Mouse (Mus musculus) CH12.LX (cell line): Measurements from ENCODE around the gene Aaas. TPM values are rescaled to one million over a fixed set of nuclear protein-coding genes. Genes with fewer than 3 reads are reported as not detected.

Experiments
- DNase-seq: peaks from one replicate; pipeline ENCODE4 v3.0.0-alpha.2; 2013; ENCODE audit errors: extremely low read depth
- H3K27ac ChIP-seq: 2 replicates; pipeline ENCODE4 v1.5.1; 2012; ENCODE audit warnings: low read depth, mild to moderate bottlenecking, control low read depth, moderate library complexity; ENCODE audit not compliant: insufficient read depth
- H3K27me3 ChIP-seq: replicated peaks from 2 replicates; pipeline ENCODE3; 2012; ENCODE audit warnings: inconsistent platforms
- H3K36me3 ChIP-seq, 2 experiments: replicated peaks in 1 of 2; 2 replicates each; pipeline versions ENCODE3 to v1.6.1; 2012; ENCODE audit warnings: inconsistent platforms in 1 of 2, low read length in 1 of 2, mild to moderate bottlenecking in 1 of 2, mixed read lengths in 1 of 2, moderate library complexity in 1 of 2; ENCODE audit not compliant: control insufficient read depth in 1 of 2, insufficient read depth in 1 of 2
- H3K4me1 ChIP-seq, 2 experiments: 2 replicates each; pipeline ENCODE4 v1.6.1; 2012; ENCODE audit warnings: inconsistent platforms in 1 of 2, moderate library complexity in 1 of 2; ENCODE audit not compliant: insufficient read depth in 2 of 2, control insufficient read depth in 1 of 2
- H3K4me2 ChIP-seq: 2 replicates; pipeline ENCODE4 v1.6.1; 2012; ENCODE audit warnings: low read depth, mild to moderate bottlenecking, control low read depth; ENCODE audit not compliant: poor library complexity, insufficient read depth, severe bottlenecking
- H3K4me3 ChIP-seq, 3 experiments: fragments of 150-350 bp in 1 of 3; sonication (generic) in 1 of 3; replicated peaks in 1 of 3; 2 replicates each; pipeline versions ENCODE3 to v1.5.1; 2011 to 2012; ENCODE audit warnings: low read depth in 2 of 3, low read length in 2 of 3, mild to moderate bottlenecking in 2 of 3, moderate library complexity in 2 of 3, control low read depth in 1 of 3, improper control_type of control experiment in 1 of 3, inconsistent platforms in 1 of 3, mixed read lengths in 1 of 3; ENCODE audit not compliant: poor library complexity in 1 of 3
- H3K79me2 ChIP-seq: replicated peaks from 2 replicates; pipeline ENCODE4 v1.6.1; 2012; ENCODE audit warnings: mild to moderate bottlenecking, moderate library complexity; ENCODE audit not compliant: control insufficient read depth, poor library complexity, insufficient read depth, severe bottlenecking; ENCODE audit errors: extremely low read depth
- H3K9ac ChIP-seq: 2 replicates; pipeline ENCODE4 v1.6.1; 2012; ENCODE audit warnings: low read depth, mild to moderate bottlenecking, control low read depth, moderate library complexity; ENCODE audit not compliant: insufficient read depth
- H3K9me3 ChIP-seq: replicated peaks from 2 replicates; pipeline ENCODE3; 2012; ENCODE audit warnings: low read length, inconsistent platforms, mixed read lengths
- BHLHE40 ChIP-seq: IDR thresholded peaks from 2 replicates; pipeline ENCODE4 v1.6.1; 2011; ENCODE audit warnings: mild to moderate bottlenecking, low read depth, low read length, improper control_type of control experiment
- CHD1 ChIP-seq: IDR thresholded peaks from 2 replicates; pipeline ENCODE4 v1.6.1; 2012; ENCODE audit warnings: low read depth, low read length, improper control_type of control experiment, inconsistent platforms
- CHD2 ChIP-seq: IDR thresholded peaks from 2 replicates; pipeline ENCODE4 v1.6.1; 2011; ENCODE audit warnings: low read length, improper control_type of control experiment
- CTCF ChIP-seq, 2 experiments: IDR thresholded peaks in 1 of 2; conservative IDR thresholded peaks in 1 of 2; 2 replicates each; pipeline ENCODE4 v1.5.1; 2011 to 2012; ENCODE audit warnings: low read depth in 2 of 2, low read length in 2 of 2, improper control_type of control experiment in 1 of 2, inconsistent platforms in 1 of 2, mild to moderate bottlenecking in 1 of 2, moderate library complexity in 1 of 2
- E2F4 ChIP-seq: IDR thresholded peaks from 2 replicates; pipeline ENCODE4 v1.6.1; 2011; ENCODE audit warnings: low read depth, low read length, improper control_type of control experiment; ENCODE audit not compliant: insufficient replicate concordance
- EP300 ChIP-seq: IDR thresholded peaks from 2 replicates; pipeline ENCODE4 v1.6.1; 2011; ENCODE audit warnings: low read length, improper control_type of control experiment
- ETS1 ChIP-seq: conservative IDR thresholded peaks from 2 replicates; pipeline ENCODE4 v1.6.1; 2012; ENCODE audit warnings: low read depth, mild to moderate bottlenecking, inconsistent platforms, low read length, improper control_type of control experiment, moderate library complexity
- HCFC1 ChIP-seq: IDR thresholded peaks from 2 replicates; pipeline ENCODE4 v1.6.1; 2012; ENCODE audit warnings: low read depth, mild to moderate bottlenecking, inconsistent platforms, low read length, improper control_type of control experiment
- IRF4 ChIP-seq: IDR thresholded peaks from 2 replicates; pipeline ENCODE4 v1.6.1; 2014; ENCODE audit warnings: low read depth, mild to moderate bottlenecking, inconsistent platforms, low read length, improper control_type of control experiment
- KAT2A ChIP-seq: IDR thresholded peaks from 2 replicates; pipeline ENCODE4 v1.6.1; 2012; ENCODE audit warnings: low read length, improper control_type of control experiment, inconsistent platforms; ENCODE audit not compliant: insufficient replicate concordance
- MAZ ChIP-seq: IDR thresholded peaks from 2 replicates; pipeline ENCODE4 v1.6.1; 2012; ENCODE audit warnings: low read depth, mild to moderate bottlenecking, inconsistent platforms, low read length, improper control_type of control experiment, moderate library complexity
- MEF2A ChIP-seq: IDR thresholded peaks from 2 replicates; pipeline ENCODE4 v1.6.1; 2014; ENCODE audit warnings: low read depth, mild to moderate bottlenecking, inconsistent platforms, low read length, improper control_type of control experiment, borderline replicate concordance
- MXI1 ChIP-seq: IDR thresholded peaks from 2 replicates; pipeline ENCODE4 v1.6.1; 2011; ENCODE audit warnings: mild to moderate bottlenecking, low read depth, low read length, improper control_type of control experiment
- NELFE ChIP-seq: IDR thresholded peaks from 2 replicates; pipeline ENCODE4 v1.6.1; 2011; ENCODE audit warnings: low read depth, low read length, improper control_type of control experiment
- NRF1 ChIP-seq: IDR thresholded peaks from 2 replicates; pipeline ENCODE4 v1.6.1; 2014; ENCODE audit warnings: low read depth, mild to moderate bottlenecking, inconsistent platforms, low read length, improper control_type of control experiment, moderate library complexity
- PAX5 ChIP-seq: IDR thresholded peaks from 2 replicates; pipeline ENCODE4 v1.6.1; 2012; ENCODE audit warnings: low read length, inconsistent platforms, mixed read lengths
- POLR2A ChIP-seq: IDR thresholded peaks from 2 replicates; pipeline ENCODE4 v1.6.1; 2011; ENCODE audit warnings: low read depth, mild to moderate bottlenecking, improper control_type of control experiment, low read length
- RCOR1 ChIP-seq: conservative IDR thresholded peaks from 2 replicates; pipeline ENCODE4 v1.6.1; 2012; ENCODE audit warnings: low read depth, mild to moderate bottlenecking, inconsistent platforms, low read length, improper control_type of control experiment
- SIN3A ChIP-seq: IDR thresholded peaks from 2 replicates; pipeline ENCODE4 v1.6.1; 2012; ENCODE audit warnings: low read length, improper control_type of control experiment, inconsistent platforms
- SMC3 ChIP-seq: IDR thresholded peaks from 2 replicates; pipeline ENCODE4 v1.6.1; 2011; ENCODE audit warnings: low read depth, low read length, improper control_type of control experiment
- TBP ChIP-seq: conservative IDR thresholded peaks from 2 replicates; pipeline ENCODE4 v1.6.1; 2011; ENCODE audit warnings: low read depth, low read length, improper control_type of control experiment
- USF1 ChIP-seq: IDR thresholded peaks from 2 replicates; pipeline ENCODE4 v1.6.1; 2014; ENCODE audit warnings: low read depth, mild to moderate bottlenecking, inconsistent platforms, low read length, improper control_type of control experiment
- USF2 ChIP-seq: conservative IDR thresholded peaks from 2 replicates; pipeline ENCODE4 v1.6.1; 2011; ENCODE audit warnings: low read depth, low read length, improper control_type of control experiment
- ZMIZ1 ChIP-seq: IDR thresholded peaks from 2 replicates; pipeline ENCODE4 v1.6.1; 2012; ENCODE audit warnings: low read depth, mild to moderate bottlenecking, inconsistent platforms, low read length, improper control_type of control experiment
- ZNF384 ChIP-seq: IDR thresholded peaks from 2 replicates; pipeline ENCODE4 v1.6.1; 2012; ENCODE audit warnings: low read depth, low read length, improper control_type of control experiment, inconsistent platforms
- dilution Hi-C: fragments of 300-500 bp; cut with MboI; formaldehyde crosslinking; loops from 2 replicates; pipeline ENCODE4 v1.14.3; 2020; ENCODE audit warnings: low sequenced_read_pairs; ENCODE audit not compliant: extremely low pct_unique_long_range_greater_than_20kb, extremely low pct_ligation_motif_present
- in situ Hi-C: fragments of 300-500 bp; cut with MboI; formaldehyde crosslinking; loops from 3 replicates; pipeline ENCODE4 v1.14.3; 2019; ENCODE audit warnings: low sequenced_read_pairs, low pct_ligation_motif_present, low pct_unique_long_range_greater_than_20kb, mixed read lengths
- polyA plus RNA-seq: library from polyadenylated mRNA; unstranded; fragments of >175 nt; gene quantifications from 2 replicates; pipeline ENCODE4 v1.2.1, GENCODE M21; 2012; ENCODE audit warnings: low read depth; ENCODE audit not compliant: insufficient read length
- total RNA-seq, 2 experiments: library from RNA; depleted of rRNA; stranded (reverse); fragments of 300-350 nt in 1 of 2; fragments of >200 nt in 1 of 2; gene quantifications; 2 replicates each; pipeline ENCODE4 v1.2.3; 2012 to 2014

Aaas gene
- total and polyA plus RNA-seq, 3 experiments: 98.3 to 266 (median 126) TPM

DNA sequence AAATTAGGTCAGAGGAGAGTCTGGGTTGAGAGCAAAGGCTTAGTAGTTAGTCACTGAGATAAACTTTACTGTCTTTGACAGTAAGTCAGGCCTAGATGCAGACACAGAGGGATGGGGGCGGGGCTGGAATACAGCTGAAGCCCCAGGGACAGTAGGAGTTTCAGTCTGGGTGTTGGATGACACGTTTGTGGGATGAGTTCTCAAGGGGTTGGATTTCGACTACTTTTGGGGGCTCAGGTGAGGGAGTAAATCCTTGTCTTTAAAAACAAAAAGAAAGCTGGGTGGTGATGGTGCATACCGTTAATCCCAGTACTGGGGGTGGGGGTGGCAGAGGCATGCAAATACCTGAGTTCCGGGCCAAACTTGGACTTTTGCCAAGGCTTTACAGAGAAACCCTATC lies 48.1 kb upstream of the Aaas start:
- H3K9ac ChIP-seq: peak overlapping the region; percentile 88; the same call in 1 of the 2 replicates
- H3K9me3 ChIP-seq: no peaks in the 10 kb centered on the region
- H3K4me1 ChIP-seq: peaks cover 5 to 29% of the 10 kb centered on the region in 2 experiments; a peak in 3 of 4 replicates
- no peaks in the 10 kb centered on the region for H3K79me2 ChIP-seq
- H3K4me2 ChIP-seq: peak overlapping the region; percentile 87
- TF ChIP-seq E2F4: no peak
- TF ChIP-seq SIN3A: no peak
- no peak for TF ChIP-seq POLR2A
- TF ChIP-seq RCOR1: no peak
- TF ChIP-seq CHD2: peak; percentile 80
- peak; percentile 23; the same call in 1 of the 2 replicates for TF ChIP-seq MXI1
- no peak for TF ChIP-seq SMC3
- 0 out of 2 replicates have a peak, but pooled peaks have one; percentile 5 for TF ChIP-seq TBP
- 0 out of 2 replicates have a peak, but pooled peaks have one; percentile 12 for TF ChIP-seq NELFE
- no peak for TF ChIP-seq USF2
- no peak for TF ChIP-seq MEF2A
- TF ChIP-seq HCFC1: 0 out of 2 replicates have a peak, but pooled peaks have one; percentile 11
- peak; percentile 20; the same call in 1 of the 2 replicates for TF ChIP-seq ETS1
- TF ChIP-seq USF1: no peak
- no peak for TF ChIP-seq KAT2A
- no peak for TF ChIP-seq PAX5
- TF ChIP-seq ZNF384: no peak; the same call in 1 of the 2 replicates
- TF ChIP-seq NRF1: peak; percentile 8; the same call in 1 of the 2 replicates
- TF ChIP-seq CTCF (conservative IDR thresholded peaks at IDR 0.05 in 1 of 2, IDR thresholded peaks at IDR 0.05 in 1 of 2; ENCODE audit: low read depth in 2 of 2, low read length in 2 of 2): no peak
- peak; percentile 58 for TF ChIP-seq IRF4
- 0 out of 2 replicates have a peak, but pooled peaks have one; percentile 47 for TF ChIP-seq MAZ
- TF ChIP-seq CHD1: no peak
- peak; percentile 39; the same call in 1 of the 2 replicates for TF ChIP-seq EP300
- TF ChIP-seq BHLHE40: peak; percentile 57
- TF ChIP-seq ZMIZ1: no peak
- H3K36me3 ChIP-seq: no peaks in the 10 kb centered on the region
- in situ Hi-C loops: no loop called here
- peak overlapping the region in 2 of 3 experiments; percentile 72 to 80 for H3K4me3 ChIP-seq
- DNase-seq: peak; percentile 48
- dilution Hi-C loops: no loop called here
- H3K27me3 ChIP-seq: no peaks in the 10 kb centered on the region
- no peak overlapping the region for H3K27ac ChIP-seq
